Mouse (Mus musculus) limb, embryonic 10.5 days (tissue): ENCODE results near the gene Syn2. TPM values are rescaled to one million over a fixed set of nuclear protein-coding genes. Genes with fewer than 3 reads are reported as not detected.

Experiments used
- DNase-seq: peaks from one replicate; pipeline ENCODE4 v3.0.0-alpha.2; 2017; ENCODE audit warnings: low spot score
- H3K27ac ChIP-seq: fragments of 300-500 bp; sonication (generic); 2 replicates; pipeline ENCODE4 v1.5.1; 2016; ENCODE audit warnings: mild to moderate bottlenecking
- H3K27me3 ChIP-seq: fragments of 300-500 bp; sonication (generic); 2 replicates; pipeline ENCODE4 v1.6.1; 2016; ENCODE audit warnings: low read depth, mild to moderate bottlenecking; ENCODE audit not compliant: poor library complexity, severe bottlenecking
- H3K36me3 ChIP-seq: fragments of 300-500 bp; sonication (generic); 2 replicates; pipeline ENCODE4 v1.6.1; 2016; ENCODE audit warnings: mild to moderate bottlenecking, moderate library complexity
- H3K4me1 ChIP-seq: fragments of 300-500 bp; sonication (generic); 2 replicates; pipeline ENCODE4 v1.6.1; 2016
- H3K4me3 ChIP-seq: fragments of 300-500 bp; sonication (generic); 2 replicates; pipeline ENCODE4 v1.5.1; 2016; ENCODE audit warnings: mild to moderate bottlenecking, moderate library complexity
- H3K9me3 ChIP-seq: fragments of 300-500 bp; sonication (generic); replicated peaks from 2 replicates; pipeline ENCODE4 v1.6.1; 2016; ENCODE audit warnings: mild to moderate bottlenecking
- WGBS: fragments of 180-500 bp; shearing (Covaris S2); methylation state at CpG from one replicate; pipeline ENCODE4 v1.1.7; 2016; 5-methylcytosine and 5-hydroxymethylcytosine counted together
- microRNA-seq: library from miRNA; unstranded; fragments of <30 nt; microRNA quantifications from one replicate; pipeline ENCODE4, GENCODE M21; 2017
- polyA plus RNA-seq: library from polyadenylated mRNA; unstranded; fragments of >200 nt; fragmentation: Nextera tagmentation; extraction: Ambion mirVana; gene quantifications from 2 replicates; pipeline ENCODE4 v1.2.1, GENCODE M21; 2016

Syn2 gene
- polyA plus RNA-seq, 1 experiment from 2014 or later: 0.30 TPM

GRCm38 (mm10) chr6:115321883-115322351 is 187.2 kb downstream of the Syn2 start:
- H3K4me1 ChIP-seq: peaks cover 17% of the 10 kb centered on the region
- DNase-seq: no peak
- no peaks in the 10 kb centered on the region for H3K27me3 ChIP-seq
- H3K9me3 ChIP-seq: no peaks in the 10 kb centered on the region
- H3K27ac ChIP-seq: no peak overlapping the region
- H3K36me3 ChIP-seq: no peaks in the 10 kb centered on the region
- H3K4me3 ChIP-seq: no peak overlapping the region
- 81% methylated on average over 6 of the region's 6 CpGs for WGBS

DNA sequence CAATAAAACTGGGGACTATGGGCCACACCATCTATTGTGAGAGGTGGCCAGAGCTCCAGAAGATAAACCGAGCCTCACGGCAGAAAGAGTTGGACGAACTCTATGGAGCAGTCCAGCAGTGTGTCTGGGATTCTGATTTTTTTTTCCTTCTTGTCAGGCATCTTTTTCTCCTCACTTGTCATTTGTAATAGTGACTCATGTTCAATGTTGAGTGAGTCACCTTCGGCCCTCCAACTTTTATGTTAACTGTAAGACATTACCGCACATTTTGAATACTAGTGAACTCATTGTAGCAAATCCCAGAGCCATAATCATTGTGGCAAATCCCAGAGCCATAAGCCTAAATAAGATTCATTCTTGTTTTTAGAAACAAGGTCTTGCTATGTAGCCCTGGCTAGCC is 188.3 kb downstream of the Syn2 start:
- no peaks in the 10 kb centered on the region for H3K9me3 ChIP-seq
- no peak overlapping the region for H3K4me3 ChIP-seq
- no peak for DNase-seq
- H3K27ac ChIP-seq: no peak overlapping the region
- peaks cover 17% of the 10 kb centered on the region for H3K4me1 ChIP-seq
- no peaks in the 10 kb centered on the region for H3K36me3 ChIP-seq
- H3K27me3 ChIP-seq: no peaks in the 10 kb centered on the region
- 90% methylated on average over 5 of the region's 5 CpGs for WGBS

GRCm38 (mm10) chr6:115330964-115331363 is 196.3 kb downstream of the Syn2 start:
- Histone ChIP-seq H3K4me1 (peaks cover 8% of the 10 kb centered on the region; the same call in 1 of the 2 replicates), H3K9me3 (no peaks in the 10 kb centered on the region), H3K27ac (no peak overlapping the region), H3K4me3 (no peak overlapping the region), H3K27me3 (no peaks in the 10 kb centered on the region), H3K36me3 (no peaks in the 10 kb centered on the region)
- no peak for DNase-seq

Small RNAs within 50 kb of the gene (microRNA-seq; reads per million reads assigned to microRNA genes)
- gene Gm24767: not detected

Other genes with a start within 250 kb of the Syn2 start
- 114 and 129 TPM in 2 replicates for gene Vgll4, start 164.9 kb upstream of the Syn2 start, polyA plus RNA-seq
- gene Tamm41, start 97.0 kb upstream of the Syn2 start, polyA plus RNA-seq: 104 and 106 TPM in 2 replicates
- gene Gm17482, start 92.4 kb downstream of the Syn2 start, polyA plus RNA-seq: not detected in 2 replicates
- gene Timp4, start 117.3 kb downstream of the Syn2 start, polyA plus RNA-seq: 0.15 TPM in 1 of 2 replicates, not detected in the other
- gene Pparg, start 226.0 kb downstream of the Syn2 start, polyA plus RNA-seq: 0.26 and 0.39 TPM in 2 replicates